Mouse (Mus musculus) spleen, postnatal 10 days (tissue): ENCODE measurements around the gene Phlpp1.

ENCODE experiments used
- DNase-seq, 2 experiments: peaks; one replicate each; pipeline ENCODE4 v3.0.0; 2021 to 2022; ENCODE audit warnings: low spot score in 2 of 2

Gene Phlpp1

DNA sequence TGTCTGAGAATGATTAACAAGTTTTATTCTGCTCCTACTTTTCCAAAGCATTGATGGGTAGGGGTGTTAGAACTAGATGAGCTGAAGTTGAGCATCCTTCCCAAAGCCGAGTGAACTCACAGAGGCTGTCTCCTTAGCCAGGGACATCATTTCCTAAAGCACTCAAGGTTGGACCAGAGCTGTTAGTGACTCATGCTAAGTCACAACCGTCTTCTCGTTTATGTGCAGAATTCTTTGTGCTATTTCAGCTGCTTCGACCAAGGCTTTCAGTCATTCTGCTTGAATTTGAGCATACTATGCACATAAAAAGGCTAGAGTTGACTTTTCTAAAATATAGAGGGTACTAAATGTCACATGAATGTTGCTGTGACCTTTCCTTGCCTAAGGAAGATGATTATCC is 142.9 kb downstream of the Phlpp1 start:
- DNase-seq, result no peak

DNA sequence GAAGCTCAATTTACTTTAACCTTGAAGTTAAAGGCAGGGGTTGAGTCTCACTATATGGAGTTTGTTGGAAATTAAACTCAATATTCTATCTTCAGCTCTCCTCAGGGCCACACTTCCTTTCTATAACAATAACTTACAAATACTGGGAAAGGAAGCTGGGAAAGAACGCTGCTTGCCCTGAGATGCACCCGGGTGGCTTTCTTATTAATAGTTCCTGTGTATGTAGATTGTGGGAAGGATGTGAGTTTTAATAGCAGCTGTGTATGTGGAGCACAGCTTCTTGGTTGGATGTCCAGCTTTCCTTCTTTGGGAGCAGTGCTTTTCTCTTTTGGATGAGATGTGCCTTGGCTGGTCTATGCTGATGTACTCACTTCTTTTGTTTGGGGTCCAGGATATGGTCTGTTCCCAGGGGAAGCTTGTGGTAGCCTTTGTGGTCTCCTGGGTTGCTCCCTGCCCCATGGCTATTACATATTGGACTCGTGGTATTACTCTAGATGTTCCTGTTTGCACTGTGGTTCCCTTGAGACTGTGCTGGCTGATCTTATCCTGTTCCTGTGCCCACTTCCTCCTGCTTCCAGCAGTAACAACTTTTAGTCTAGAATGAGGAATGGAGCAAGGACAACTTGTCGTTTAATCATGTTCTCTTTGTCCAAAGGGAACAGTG is 145.2 kb downstream of the Phlpp1 start:
- DNase-seq, result no peak

DNA sequence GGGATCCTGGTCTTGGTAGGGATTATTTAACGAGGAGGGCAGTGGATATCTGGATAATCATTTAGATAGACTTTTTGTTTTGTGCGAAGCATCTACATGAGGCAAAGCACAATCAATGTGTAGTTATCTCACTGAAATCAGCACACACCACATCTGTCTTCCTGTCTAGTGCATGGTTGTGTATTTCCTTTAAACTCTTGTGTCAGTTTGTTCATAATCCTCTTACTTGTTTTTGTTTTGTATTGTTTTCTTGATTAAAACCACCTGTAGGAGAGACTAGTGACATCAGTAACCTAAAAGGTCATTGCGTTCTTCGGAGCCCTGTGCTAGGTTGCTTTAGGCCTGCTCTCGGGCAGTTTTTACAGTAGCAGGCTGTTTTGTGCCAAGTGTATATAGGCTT is 146.8 kb downstream of the Phlpp1 start:
- no peak for DNase-seq

DNA sequence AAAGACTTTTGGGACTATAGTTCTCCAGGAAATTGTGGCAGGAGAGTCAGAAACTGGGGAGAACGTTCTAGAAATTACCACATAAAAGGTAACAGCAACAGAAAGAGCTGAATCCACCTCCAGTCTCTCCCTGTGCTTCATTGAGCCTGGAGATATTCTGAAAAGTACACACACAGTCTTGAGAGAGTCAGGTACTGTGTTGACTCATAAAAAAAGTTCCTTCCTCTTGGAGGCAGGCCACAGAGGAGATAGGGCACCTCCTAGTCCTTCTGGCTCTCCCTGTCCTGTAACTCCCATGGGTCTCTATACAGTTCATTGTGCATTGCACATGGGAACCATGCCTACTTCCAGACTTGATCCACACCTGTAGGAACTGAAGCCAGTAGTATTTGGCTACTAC is 149.0 kb downstream of the Phlpp1 start:
- no peak for DNase-seq

DNA sequence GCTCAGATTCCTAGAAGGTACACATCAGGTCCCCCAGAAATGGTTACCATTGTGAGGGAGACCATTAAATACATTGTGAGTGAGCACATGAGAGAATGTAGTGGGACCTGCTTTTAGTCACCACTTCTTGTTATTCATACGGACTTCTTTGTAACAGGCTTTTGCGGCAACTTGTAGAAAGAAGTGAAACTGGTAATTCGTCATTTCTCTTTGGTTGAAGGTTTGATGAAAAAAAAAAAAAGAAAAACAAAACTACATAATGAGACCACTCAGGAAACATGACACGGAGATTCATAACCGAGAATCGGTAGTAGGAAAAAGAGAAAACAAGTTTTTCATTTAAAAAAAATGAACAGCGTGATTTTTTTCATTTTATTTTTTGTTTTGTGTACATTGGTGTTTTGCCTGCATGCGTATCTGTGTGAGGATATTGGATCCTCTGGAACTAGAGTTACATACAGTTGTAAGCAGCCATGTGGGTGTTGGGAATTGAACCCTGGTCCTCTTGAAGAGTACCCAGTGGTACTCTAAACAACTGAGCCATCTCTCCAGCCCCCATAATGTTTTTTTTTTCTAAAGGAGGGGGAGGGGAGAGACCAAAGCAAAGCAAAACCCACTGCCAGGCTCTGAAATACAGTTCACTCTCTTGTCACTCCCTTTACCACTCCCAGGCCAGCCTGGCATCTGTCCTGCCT is 150.0 kb downstream of the Phlpp1 start:
- no peak for DNase-seq

DNA sequence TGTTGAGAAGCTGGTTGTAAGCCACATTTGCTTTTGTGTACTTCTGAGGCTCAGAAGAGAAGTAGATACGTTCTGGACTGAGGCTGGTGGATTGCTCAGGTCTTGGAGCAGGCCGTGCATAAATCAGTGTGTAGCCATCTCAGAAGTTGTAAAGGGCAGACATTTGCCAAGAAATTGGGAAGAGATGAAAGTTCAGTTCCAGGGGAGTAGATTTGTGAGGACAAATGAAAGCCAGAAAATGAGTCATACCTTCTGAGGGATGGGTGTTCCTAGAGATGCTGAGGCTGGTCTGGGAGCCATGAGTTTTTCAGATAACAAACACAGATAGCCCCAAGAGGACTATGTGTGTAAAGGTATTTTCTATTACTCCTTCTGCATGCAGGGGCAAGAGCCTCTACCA is 155.1 kb downstream of the Phlpp1 start:
- DNase-seq, result no peak

DNA sequence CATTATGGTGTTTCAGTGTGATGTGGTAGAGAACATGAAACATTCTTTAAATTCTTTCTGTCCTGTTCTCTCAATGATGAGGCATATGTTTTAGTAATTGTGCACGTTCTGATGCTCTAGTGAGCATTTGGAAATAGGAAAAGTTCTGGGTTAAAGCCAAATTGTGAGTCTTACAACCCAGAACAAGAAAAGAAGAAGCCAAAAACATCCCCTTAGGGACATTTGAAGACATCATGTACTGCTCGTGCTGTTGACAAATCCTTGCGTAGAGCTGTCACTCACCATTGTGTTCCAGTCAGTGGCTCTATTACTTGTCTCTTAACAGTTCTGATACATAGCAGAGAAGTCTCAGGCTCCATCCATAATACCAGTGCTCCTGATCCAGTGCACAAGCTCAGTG is 170.5 kb downstream of the Phlpp1 start:
- DNase-seq, result no peak

DNA sequence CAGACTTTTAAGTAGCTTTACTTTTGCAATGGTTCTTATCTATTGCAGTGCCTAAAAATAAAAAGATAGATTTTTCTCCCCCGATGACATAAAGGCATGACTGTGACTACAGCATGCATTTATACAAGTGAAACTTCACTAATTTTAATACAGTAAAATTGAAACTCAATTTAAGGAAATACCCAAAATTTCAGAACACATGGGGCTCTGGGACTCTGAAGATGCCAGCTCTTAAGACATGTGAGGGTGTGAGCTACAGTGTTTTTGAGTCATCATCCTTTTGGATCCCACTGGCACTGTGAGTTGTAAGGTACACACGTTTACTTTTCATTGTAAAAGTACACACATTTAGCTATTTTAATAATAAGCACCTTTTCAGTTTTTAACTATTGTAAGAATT is 173.7 kb downstream of the Phlpp1 start:
- no peak for DNase-seq

DNA sequence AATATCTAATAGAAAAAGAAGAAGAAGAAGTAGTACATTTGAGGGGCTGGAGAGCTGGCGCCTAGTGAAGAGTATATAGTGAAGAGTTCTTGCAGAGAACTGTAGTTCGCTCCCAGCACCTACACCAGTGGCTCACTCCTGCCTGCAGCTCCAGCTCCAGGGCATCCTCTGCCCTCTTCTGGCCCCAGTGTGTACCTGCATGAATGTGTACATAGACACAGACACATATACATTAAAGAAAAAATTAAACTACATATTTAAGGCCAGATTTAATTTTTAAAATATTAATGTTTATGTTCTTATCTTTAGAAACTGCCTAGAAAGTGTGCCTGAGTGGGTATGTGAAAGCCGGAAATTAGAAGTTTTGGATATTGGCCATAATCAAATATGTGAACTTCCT is 175.2 kb downstream of the Phlpp1 start:
- DNase-seq, result no peak

DNA sequence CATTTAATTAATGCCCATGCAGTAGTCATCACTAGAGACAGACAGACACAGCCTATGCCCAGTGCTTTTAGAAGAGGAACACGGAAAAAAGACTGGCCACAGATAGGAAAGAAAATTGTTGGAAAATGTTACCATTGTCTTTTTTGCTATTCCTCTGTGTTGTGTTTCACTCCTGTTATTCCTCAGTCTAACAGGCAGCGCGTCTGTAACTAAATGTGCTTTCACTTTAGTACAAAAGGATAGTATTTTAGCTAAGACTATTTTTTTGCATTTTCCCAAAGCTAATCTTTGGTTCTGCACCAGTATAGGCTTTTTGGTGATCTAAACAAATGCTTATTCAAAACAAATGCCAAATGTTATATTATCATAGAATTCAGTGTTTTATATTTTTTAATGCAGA is 177.6 kb downstream of the Phlpp1 start:
- no peak for DNase-seq

DNA sequence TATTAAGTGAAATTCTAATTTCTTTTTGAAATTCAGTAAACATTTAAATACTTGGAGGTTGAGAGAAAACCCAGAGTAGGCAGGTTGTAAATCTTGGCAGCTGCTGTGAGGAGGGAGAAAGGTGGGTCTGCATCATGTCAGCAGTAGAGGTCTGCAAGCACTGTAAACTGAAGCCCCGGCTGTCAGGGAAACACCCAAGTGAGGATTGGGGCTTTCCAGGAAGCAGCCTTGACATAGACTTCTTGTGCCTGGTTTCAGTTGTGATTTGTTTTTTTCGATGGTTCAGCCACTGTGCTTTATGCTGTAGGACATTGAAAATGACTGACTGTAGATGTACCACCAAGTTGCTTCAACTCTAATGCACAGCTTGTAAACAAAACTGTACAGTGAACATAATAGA is 180.0 kb downstream of the Phlpp1 start:
- no peak for DNase-seq

DNA sequence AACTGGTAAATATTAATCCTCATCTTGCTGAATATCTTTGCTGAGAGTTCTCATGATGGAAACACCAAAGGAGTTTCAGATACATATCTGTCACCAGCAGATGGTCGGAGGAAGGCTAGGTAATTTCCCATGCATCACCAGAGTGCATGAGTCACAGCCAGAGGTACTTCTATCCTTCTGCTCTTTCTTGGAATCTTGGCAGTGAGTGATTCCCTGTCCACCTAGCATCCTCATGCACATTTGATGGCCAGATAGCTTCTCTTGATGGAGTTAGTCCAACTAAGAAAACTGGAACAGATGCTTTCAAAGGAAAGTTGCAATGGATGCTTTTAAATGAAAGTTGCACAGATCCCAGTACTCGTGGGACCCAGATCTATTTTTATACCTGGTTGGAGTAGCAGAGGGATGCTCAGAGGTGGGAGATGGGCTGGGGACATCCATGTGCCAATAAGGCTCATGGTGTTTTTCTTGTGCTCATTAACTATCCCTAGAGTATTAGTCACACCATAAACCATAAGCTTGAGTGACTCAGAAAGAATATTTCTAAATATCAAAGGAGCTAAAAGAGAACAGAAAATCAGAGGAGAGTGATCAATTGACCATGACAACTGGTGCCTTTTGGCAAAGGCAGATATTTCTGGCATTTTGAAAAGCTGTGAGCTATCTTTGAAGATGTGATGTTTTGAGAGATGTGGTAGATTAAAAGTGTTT is 181.4 kb downstream of the Phlpp1 start:
- no peak for DNase-seq

DNA sequence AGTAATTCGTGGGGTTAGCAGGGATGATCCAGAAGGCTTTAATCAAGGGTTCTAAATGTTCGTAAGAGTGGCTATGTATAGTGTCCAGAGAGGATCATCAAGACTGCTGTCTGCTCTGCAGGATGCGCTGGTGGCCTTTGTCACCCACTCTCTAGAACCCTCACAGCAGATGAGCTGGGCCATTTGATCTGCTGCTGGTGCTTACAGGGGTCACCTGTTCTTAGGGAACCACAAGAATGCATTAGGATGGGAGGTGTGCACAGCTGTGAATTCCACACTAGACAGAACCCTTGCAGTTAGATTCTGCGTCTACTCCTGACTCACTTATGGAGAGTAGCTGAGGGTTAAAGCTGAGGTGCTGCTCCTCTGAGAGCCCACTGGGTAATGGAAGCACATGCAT is 182.4 kb downstream of the Phlpp1 start:
- DNase-seq, result no peak

DNA sequence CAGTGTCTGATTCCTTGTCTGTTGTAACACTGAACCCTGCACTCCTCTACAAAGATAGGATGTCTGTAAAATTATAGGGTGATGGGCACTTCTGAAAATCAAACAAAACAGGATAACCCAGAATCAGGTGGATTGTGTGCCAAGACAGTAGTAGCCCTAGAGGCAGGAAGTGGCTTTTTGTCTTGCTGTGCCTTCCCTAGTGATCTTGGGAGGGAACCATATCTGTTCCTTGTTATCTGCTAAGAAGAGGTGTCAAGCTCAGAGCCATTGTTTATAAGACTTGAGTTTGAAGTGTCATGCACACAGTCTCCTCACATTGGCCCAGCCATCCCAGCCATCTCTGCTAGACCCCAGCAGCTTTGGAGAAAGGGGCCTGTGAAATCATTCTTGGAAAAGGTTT is 187.9 kb downstream of the Phlpp1 start:
- no peak for DNase-seq

DNA sequence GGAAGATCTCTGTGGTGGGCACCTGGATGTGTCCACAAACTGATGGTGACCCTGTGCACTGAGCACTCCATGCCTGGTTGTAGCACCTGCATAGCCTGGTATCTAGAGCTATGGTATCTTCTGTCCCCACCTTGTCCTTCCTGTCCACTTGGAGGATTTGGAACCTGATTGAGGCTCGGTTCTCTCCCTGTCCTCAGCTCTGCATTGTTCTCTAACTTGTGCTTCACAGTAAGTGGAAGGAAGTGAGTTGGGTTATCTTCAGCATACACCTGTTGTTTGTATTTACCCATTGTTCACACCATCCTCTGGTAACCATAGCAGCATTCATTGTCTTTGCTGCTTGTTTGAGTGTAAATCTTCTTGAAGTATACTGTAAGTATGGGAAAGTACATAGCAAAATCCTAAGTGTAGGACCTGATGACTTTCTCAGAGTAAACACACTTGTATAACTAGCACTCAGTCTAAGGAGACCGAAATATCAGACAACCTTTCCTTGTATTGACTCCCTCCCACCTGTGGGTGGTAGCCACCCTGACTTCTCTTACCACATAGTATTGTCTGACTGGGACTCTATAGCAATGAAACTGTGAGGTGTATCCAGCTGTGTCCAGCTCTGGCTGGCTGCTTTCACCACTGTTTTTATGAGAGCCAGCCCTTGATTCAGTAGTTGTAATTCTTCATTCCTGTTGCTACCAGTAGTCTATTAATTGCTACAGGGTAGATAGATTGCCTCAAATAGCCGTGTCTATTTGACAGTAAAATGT is 191.5 kb downstream of the Phlpp1 start:
- no peak for DNase-seq

DNA sequence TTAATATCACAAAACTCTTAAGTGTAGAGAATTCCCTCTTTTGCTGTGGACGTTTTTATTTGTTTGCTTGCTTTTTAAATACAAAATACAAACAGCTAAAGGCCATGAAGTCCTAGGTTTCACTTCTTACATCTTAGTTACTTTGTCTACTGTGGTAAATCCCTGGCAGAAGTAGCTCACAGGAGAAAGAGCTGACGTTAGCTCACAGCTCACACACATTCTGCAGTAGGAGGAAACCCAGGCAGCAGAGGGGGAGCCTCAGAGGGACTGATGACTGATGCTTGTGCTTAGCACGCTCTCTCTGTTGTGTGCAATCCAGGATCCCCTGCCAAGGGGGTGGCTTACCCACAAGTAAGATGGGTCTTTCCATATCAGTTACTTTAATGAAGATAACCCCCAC is 197.8 kb downstream of the Phlpp1 start:
- no peak for DNase-seq

DNA sequence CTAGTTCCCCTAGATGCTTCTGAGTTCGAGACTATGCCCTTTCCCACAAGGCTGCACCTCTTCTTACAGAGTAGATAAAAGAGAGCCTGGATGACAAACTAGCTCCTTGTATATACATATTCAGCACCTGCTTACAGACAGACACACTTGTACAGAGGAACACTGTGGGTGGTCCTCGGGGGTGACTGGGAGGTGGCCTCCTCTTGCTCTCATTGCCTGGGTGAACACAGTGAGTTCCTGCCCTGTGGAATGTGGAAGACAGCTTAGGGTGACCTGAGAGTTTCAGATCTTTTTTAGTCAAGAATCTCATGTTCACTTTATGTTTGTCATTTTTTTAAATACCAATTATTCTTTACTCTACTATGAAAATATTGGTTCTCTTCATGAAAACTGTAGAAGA is 200.9 kb downstream of the Phlpp1 start:
- DNase-seq, result no peak

DNA sequence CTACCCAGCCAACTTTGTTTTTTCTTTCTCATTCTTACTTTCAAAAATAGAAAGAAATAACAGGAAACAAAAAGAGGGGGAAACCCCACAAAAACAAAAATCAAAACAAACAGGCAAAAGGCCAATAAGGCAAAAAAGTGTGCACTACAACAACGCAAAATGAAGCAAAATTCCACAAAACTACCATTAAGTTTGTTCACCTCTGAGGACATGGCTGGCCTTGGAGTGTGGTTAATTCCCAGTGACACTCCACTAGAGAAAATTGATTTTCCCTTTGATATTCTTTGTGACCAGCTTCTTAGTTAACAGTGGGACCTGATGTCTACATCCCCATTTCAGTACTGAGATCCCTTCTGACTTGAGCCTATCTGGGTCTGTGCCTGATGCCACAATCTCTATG is 202.1 kb downstream of the Phlpp1 start:
- no peak for DNase-seq

DNA sequence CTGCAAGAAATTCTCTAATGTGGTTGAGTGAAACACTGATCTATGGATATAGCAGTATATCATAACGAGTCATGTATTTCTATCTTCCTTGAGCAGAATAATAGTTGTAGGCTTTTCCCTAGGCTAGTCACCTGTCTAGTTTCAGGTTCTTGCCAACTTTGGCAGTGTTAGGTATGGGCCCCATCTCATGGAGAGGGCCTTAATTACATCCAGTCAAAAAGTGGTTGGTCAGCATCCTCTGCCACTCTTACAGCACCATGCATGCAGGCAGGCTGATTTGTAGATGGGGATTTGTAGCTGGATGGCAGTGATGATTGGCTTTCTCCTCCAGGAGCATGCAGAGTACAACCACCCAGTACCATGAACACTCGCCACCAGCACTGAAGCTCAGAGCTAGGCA is 202.7 kb downstream of the Phlpp1 start:
- DNase-seq, result no peak

DNA sequence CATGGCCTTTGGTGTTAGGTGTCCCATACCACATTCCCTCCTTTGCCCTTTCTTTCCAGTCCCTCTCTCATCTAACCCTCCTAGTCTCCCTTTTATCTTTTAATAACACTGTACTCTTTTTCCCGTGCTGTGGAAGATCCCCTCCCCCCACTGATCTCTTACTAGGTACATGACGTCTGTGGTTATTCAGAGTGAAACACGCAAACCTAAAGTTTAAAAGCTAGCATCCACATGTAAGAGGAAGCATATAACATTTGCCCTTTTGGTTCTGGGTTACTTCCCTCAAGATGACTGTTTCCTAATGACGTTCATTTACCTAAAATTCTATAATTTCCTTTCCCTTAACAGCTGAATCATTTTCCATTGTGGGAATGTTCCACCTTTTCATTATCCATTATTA is 203.4 kb downstream of the Phlpp1 start:
- DNase-seq, result no peak

DNA sequence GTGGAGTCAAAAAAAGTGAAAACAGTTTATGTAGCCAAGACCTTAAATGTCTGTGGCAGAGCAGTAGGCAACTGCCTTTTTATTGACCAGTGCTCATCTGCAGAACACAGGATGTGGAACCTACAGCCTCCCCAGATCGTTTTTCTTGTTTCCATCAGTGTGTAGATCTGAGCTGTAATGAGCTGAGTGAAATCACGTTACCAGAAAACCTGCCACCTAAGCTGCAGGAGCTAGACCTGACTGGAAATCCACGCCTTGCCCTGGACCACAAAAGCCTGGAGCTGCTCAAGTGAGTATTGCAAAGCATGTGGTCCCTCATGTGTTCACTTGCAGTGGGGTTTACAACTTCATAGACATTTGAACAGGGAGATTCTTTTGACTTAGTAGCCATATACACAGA is 204.5 kb downstream of the Phlpp1 start:
- no peak for DNase-seq

DNA sequence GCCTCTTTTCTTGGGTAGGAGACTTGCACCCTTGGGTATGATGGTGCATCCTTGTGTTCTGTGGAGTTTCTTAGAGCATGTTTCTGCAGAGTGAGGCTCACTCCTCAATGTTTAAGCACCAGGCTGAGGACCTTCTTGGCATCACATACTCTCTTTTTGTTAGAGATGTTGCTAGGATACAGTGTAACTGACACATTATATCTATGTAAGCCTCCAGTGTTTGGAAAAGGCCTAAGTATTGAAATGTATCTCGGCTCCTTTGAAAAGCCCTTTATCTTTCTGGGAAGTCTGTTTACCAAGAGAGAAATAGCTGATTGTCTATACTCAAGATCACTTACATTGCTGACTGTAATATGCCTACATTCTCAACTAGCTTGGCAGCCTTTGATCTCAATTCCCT is 208.9 kb downstream of the Phlpp1 start:
- no peak for DNase-seq

DNA sequence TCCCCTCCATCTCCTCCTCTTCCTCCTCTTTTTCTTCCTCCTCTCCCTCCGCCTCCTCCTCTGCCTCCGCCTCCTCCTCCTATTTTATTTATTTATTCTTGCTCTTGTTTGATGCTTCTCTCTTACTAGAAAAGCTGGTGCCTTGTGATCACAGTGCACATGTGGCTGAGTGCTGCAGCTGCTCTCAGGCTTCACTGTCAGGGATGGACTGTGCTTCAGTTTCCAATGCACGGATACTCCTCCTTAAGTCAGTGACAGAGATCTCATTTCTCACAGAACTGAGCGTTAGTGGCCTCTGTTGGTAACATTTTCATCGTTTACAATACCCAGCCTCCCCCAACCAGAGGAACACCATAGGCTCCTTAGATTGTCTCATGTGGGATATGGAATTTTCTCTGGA is 215.0 kb downstream of the Phlpp1 start:
- DNase-seq, result no peak
